Mouse (Mus musculus): ENCODE measurements at regions not wholly inside any gene's neighbourhood (a gene's known extent, or its start where the extent isn't known, plus 50 kb on each side); places are given as distances from the start of the nearest gene placed in this dataset.
A peak's percentile ranks its signal among the peaks of the same experiment; 100 is the strongest.

DNA sequence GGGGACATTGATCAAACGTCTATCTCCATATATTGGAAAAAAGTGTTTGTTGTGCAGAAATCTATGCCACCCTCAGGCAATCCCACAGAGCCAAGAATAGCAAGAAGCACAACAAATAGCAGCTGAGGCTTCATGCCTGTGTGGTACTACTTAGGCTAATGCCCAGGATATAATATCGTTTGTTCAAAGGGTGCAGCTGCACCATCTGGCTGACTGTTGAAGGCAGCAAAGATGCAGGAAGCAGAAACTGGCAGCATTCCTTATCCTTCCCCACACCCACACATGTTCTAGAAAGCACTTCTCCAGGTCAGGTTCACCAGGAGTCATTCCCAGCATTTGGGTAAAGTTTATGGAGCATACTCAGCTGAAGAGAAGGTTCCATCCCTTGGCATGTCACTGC lies 158.1 kb upstream of the Ccn2 start:
- peak; percentile 11 to 30 for DNase-seq (ENCODE audit: low spot score in 2 of 2)

DNA sequence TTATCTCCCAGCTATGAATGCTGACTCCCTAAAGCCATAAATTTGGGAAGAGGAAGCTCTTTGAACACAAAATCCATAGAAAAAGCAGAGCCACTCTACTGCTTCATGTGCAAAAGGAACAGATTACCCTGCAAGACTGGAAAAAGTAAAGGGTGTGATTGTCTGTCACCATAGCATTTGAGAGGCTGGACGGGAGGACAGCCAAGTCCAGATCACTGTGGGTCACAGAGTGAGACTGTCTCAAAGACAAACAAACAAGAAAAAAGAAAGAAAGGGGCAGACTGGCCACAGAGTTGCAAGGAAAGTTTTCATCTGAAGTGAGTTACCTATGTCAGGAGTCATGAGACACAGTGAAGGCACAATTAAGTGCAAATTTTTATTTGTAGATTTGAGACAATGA lies 150.7 kb upstream of the Ccn2 start:
- no peak for DNase-seq (ENCODE audit: low spot score in 2 of 2)

DNA sequence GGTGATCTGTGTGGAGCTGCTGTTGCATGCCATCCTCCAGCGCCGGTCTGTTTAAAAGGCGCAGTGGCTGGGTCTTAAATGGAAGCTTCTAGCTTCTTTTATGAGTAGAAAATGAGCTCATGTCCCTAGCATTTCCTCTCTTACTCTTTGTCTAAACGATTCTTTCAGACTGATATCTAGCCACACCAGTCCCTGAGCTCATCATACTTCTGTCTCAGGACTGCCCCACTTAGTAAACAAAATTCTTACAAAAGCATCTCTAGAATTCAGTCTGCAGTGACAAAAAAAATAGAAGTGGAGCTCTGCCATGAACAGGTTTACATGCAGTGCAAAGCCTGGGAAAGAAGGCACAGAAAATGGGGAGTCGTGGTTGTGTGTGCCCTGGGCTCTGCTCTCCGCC lies 150.2 kb upstream of the Ccn2 start:
- DNase-seq (ENCODE audit: low spot score in 2 of 2), result no peak

DNA sequence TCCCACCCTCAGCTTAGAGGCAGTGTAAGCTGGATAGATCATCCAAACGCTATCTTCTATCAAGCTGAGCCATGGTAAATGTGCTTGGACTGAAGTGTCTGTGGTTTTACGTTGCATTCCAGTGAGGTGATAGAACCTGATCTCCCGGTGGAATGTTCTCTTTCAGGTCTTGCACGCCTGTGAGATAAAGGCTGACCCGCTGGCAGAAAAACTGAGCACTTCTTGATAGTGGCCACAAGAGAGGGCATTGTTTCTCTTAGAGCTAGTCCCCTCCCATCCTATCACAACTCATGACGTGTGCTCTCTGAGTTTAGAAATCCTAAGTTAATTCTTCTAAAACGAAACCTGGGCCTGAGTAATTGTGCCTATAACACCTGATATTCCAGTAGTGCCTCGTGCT lies 149.1 kb upstream of the Ccn2 start:
- DNase-seq (ENCODE audit: low spot score in 2 of 2), result no peak

DNA sequence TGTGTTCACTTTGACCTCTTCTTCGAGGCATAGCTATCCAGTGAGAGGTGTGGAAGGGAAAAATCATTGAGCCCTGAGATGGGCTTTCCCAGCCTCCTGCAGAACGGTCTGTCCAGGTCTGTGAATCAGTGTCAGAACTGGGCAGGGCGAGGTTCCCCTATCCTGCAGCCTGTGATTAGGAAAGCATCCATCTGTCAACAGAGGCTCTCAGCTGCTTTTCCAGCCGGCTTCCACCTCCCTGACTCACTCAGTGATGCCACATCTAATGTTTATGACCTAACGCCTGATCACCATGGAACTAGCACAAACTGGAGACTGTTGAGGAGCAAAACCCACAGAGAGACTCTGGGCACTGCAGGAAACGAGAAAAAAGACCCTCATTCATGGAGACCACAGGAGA lies 148.1 kb upstream of the Ccn2 start:
- DNase-seq (ENCODE audit: low spot score in 2 of 2), result no peak

DNA sequence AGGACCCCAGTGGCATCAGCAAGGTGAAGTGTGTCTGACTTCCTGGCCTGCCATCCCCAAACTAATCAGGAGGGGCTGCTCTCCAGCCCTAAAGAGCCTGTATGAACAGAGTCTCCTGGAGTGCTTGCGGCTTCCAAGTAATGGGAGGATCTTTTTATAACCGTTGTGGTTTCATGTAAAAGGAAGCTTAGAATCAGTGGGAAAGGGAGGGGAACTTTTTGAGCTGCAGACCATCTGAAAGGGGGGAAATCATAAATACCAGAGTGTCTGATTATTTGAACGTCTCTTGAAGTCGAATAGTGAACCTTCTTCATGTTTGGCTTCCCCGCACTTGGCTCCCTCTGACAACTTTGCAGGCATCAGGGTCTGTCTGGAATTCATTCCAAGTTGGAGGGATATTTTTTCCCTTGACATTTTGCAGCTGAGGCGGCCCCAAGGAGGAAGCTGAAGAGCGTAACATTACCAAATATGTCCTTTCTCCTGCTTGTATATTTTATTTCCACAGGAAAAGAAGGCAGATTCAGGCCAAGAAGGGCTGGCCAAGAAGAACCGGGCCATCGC lies 147.2 kb upstream of the Ccn2 start:
- DNase-seq (ENCODE audit: low spot score in 2 of 2), result no peak

DNA sequence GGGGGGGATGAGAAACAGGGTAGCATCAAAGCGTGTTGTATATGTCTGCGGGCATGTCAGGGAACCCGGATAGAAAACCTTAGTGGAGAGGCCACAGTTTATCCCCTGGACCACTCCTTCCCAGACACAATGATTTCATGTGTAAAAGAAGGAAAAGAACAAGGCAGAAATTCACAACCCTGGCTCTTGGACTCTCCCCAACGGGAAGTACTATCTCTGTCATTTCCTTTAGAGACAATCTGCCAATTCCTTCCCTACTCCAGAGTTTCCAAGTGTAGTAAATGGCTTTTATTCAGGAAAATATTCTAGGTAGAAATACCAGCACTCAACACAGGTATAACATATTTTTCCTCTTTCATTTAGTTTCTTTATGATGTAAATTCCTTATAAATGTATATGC lies 141.7 kb upstream of the Ccn2 start:
- DNase-seq (ENCODE audit: low spot score in 2 of 2), result no peak

DNA sequence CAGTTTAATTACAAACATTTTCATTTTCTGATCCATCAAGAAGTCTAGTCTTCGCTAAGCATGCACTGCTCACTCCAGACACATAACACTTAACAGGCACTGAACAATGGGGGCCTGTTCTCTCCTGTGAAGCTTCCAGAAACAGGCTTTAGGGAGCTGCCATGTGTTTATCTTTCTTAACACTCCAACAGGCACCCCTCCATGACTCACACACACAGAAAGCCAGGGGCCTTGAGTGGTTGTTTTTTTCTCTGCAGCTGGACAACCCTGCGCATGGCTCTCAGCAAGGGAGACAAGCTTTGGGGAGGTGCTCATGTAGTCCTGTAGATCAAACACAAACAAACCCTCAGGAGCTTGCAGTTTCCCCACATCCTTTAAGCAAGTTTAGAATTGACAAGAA lies 136.6 kb upstream of the Ccn2 start:
- no peak for DNase-seq (ENCODE audit: low spot score in 2 of 2)

DNA sequence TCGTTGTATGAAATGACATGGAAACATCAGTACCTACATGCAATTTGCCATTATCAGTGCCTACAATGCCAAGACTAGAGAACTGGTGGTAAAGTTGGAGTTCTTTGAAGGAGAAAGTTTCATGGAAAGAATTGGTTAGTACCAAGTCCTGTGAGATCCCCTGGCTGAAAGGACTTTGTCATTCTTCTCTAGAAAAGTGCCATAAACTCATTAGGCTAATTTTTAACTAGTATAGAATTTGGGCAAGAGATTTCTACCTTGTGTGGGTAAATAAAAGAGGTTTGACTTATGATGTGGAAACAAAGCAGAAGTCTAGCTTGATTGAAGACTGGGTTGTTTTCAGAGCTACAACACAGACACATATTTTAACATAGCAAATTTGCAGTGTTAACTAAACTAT lies 131.4 kb upstream of the Ccn2 start:
- no peak for DNase-seq (ENCODE audit: low spot score in 2 of 2)

DNA sequence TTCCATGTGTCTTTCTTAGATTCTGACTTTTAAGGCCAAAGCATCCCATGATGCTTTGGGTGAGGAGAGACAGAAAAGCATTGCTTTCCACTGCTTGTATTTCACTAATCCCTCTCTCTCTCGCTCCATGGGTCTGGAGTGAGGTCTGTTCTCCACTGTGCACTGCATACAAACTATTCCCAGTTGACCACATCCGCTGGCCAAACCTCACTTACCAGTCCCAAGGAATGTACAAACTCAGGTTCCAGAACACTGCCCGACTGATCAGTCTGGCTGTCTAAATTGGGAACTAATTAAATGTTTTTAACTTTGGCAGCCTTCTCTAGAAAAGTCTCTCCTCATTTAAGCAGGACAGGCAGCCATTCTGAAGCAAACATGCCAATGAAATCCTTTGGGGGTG lies 130.9 kb upstream of the Ccn2 start:
- no peak for DNase-seq (ENCODE audit: low spot score in 2 of 2)

DNA sequence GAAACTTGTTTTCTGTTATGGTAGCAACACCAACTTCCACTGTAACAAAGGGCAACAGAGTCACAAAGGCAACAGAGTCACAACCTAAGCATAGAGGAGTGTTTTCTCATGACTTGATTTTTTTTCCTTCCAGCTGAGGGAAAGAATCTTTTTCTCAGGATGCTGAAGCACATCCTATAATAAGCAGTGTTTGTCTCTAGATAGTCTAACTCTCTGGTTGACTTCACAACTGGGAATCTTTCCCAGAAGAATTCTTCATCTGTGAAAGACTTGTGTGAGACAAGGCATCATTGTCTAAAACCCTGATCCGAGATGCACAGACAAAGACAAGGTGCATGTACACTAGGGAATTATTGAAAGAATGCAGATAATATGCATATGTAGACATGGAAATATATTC lies 125.5 kb upstream of the Ccn2 start:
- DNase-seq (ENCODE audit: low spot score in 2 of 2), result no peak

DNA sequence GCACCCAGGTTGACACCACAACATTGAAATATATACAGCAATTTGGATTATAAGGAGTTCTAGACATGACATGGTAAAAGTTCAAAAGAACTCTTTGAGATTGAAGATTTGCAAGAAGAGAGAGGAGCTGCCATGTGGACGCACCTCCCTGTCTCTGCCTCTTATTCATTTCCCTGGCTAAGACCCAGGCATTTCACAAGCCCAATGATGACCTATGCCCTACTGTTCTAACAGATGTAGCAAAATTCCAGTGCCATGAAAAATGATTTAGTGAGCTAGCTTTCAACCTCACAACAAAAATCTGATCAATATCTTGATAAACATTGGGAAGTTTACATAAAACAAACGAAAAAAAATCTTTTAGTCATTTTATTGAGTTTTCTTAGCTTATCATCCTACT lies 123.7 kb upstream of the Ccn2 start:
- DNase-seq (ENCODE audit: low spot score in 2 of 2), result no peak

DNA sequence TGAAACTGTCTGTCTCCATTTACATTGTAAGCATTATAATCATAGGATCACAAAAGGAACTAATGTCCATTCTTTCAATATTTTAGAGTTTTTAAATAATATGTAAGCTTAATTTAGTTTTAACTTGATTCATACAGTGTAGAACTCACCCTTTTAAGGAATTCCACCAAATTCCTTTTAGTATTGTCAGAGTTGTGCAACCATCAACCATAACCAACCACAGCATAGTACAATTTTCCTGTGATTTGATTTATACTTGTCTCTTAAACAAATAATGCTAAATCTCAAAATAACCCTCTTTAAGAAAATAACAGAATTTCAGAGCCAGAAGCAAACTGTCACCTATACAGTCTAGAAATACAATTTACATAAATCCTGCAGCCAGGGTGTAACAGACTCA lies 119.0 kb upstream of the Ccn2 start:
- no peak for DNase-seq (ENCODE audit: low spot score in 2 of 2)

DNA sequence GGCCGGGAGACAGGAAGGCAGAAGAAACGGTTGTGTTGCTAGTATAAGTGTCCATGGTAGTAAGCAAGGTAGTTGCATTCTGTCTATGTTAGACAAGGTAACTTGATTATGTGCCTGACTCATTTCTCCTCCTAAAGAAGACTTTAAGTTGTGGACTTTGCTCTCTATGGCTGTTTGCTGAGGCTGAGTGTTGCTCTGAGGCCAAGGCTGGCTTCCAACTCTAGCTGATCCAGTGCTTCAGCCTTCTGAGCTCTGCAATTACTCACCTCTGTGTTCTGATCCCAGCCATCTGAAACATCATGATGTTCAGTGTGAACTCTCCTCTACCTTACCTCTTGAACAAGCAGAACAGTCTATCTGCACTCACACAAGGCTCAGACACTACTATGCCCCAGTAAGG lies 116.7 kb upstream of the Ccn2 start:
- DNase-seq (ENCODE audit: low spot score in 2 of 2), result no peak

DNA sequence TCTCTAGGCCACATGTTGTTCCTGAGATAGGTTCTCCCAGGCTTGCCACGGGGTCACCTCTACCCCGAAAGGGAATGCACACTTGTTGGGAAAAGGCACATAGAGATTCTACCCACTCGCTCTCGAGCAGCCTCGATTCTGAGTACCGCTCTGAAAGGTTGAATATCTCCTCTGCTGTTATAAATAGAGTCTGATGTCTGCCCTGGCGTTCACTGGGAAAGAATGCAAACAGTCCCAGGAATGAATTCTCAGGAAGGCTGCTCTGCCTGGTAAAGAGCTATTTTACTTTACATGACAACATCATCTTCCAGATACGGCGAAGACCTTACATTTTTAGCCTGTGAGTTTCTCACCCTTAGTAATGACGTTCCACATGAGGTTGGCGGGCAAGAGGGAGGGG lies 116.1 kb upstream of the Ccn2 start:
- DNase-seq (ENCODE audit: low spot score in 2 of 2), result peak in 1 of 2 experiments; percentile 23

DNA sequence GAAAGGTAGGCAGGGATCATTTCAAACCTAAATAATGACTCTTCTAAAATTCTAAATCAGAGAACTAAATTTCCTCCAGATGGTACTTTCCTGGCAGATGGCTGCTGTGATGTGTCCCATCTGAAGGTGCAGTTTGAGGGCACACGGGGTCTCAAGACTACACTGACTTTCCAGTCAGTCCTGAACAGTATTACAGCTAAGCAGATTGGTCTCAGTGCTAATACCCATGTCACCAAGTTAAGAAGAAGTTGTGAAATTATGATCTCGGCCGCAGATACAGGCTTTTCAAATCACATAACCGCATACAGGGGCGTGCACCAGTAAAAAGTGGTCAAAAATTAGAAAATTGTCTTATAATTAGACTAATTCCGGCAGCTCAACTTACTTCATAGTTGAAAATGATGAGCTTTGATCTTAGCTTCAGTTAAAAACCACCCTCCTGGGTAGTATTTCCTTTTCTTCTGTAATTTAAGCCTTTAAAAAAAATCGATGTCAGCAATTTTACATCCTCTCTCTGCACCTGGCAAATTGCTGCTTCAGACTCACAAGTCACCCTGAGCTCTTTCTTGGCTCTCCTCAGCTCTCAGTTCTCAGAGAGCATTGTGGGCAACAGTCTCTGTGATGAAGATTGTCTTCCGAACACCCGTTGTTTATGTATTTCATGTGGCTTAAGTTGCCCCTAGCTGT lies 113.2 kb upstream of the Ccn2 start:
- DNase-seq (ENCODE audit: low spot score in 2 of 2), result no peak

DNA sequence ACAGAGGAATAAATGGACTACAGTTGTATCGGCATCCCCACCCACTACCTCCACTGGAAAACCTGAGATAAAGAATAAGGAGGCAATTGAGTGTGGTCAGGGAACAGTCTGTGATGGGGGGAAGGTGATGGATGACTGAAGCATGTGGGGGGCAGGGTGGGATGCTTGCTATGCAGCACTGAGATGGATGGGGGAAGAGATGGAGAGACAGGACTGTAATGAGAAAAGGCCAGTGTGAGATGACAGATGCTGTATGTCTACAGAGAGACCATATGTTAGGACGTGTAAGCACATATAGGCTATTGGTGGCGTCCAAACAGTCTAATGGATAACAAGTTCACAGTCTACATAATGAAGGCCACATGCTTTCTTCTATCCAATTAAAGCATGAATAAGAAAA lies 112.2 kb upstream of the Ccn2 start:
- no peak for DNase-seq (ENCODE audit: low spot score in 2 of 2)

DNA sequence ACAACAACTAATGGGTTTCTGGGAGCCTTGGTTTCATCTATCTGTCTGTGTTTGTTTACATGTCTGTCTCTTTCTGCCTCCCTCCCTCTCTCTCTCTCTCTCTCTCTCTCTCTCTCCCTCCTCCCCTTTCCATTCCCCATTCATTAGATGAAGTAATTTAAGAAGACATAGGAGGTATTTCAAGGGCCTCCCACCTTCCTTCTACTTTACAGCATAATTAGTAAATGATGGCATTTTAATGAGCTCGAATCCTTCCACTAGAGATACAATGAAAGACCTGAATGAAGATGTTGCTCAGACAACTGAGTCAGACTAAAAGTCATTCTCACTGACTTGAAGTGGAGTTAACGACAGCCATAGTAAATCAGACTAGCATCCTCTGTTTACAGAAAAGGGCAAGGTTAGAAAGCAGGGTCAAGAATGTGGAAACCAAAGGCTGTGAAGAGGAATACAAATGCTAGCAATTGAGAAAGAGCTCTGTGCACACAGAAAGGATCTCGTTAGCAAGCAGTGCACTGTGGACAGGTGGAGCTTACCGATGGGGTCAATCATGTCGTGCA lies 111.1 kb upstream of the Ccn2 start:
- DNase-seq (ENCODE audit: low spot score in 2 of 2), result no peak

DNA sequence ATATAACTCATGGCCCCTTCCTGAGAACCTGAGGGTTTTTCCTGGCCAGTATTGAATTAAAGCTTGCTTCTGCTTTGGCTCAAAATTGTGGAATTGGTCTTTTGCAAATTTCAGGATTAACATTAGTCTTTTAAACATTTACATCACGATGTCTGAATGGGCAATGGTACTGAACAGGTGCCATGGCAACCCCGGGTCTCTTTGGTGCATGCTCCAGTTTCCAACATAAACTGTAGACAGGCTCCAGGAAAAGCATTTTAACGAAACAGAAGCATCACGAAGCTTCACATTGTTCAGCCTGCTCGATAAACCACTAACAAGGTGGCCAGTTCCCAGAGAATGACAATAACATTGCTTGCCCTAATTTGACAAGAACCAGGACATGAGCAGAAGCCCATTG lies 109.8 kb upstream of the Ccn2 start:
- DNase-seq (ENCODE audit: low spot score in 2 of 2), result no peak

DNA sequence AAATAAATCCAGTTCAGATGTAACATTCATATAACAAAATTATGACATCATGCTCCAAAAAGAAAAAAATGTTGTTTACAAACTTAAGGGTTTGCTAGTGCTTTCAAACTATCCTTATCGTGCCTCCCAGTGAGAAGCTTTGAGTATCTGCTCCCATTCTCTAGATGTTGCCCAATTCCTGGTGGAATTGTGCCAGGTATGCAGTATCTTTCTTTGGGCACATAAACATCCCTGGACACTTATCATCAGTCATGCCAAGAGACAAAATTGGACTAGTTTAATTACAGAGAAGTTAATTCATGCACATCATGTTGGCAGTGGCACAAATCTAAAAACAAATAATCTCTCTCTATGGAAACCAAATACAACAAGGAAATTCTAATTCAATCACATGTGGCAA lies 109.0 kb upstream of the Ccn2 start:
- DNase-seq (ENCODE audit: low spot score in 2 of 2), result no peak

DNA sequence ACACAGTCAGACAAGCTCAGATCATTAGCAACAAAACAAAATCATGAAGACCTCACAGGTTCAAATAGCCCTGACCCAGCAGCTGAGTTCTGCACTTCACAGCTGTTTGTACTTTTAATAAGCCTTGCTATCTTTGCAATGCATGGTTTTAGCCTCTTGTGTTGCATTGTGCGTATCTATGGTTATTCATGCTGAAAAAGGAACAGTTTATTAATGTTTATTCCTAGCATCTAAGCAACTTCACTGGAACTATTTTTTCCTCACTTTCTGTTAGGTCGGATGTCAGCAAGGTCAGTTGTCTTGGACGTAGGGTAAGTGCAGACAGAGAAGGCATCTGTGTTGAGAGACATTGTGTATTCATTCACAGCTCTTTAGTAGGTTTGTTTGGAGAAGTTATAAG lies 107.3 kb upstream of the Ccn2 start:
- DNase-seq (ENCODE audit: low spot score in 2 of 2), result no peak

DNA sequence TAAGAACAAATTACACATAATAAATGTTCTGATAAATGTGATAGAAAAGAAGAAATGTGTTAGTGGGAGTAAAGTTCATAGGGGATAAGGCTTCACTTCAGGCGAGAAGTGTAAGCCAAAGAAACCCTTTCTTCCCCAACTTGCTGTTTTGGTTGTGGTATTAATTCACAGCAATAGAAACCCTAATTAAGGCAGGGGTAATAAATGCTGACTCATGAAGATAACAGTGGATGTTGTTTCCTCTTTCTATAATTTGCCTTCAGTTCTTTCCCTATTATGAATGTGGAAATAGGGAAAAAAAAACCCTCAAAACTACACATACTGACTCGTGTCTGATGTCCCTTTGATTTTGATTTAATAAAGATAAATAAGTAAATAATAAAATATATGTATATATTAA lies 104.8 kb upstream of the Ccn2 start:
- DNase-seq (ENCODE audit: low spot score in 2 of 2), result no peak

DNA sequence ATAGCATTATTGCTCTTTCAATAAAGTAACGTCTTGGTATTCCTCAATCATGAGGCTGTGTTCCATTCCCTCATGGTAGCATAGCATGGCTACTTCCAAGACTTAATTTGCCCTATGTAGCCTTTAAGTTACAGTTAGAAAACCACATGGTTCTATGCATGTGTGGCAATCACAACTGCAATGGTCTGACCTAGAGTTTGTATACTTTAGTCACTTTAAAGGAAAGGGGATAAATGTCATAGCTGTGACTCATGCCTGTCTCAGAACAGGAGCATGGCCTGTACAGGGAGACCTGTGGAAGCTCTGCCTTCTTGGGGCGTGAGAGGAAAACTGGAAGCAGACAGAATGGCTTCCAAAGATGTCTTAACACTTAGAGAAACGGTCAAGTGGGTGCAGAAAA lies 103.4 kb upstream of the Ccn2 start:
- no peak for DNase-seq (ENCODE audit: low spot score in 2 of 2)

DNA sequence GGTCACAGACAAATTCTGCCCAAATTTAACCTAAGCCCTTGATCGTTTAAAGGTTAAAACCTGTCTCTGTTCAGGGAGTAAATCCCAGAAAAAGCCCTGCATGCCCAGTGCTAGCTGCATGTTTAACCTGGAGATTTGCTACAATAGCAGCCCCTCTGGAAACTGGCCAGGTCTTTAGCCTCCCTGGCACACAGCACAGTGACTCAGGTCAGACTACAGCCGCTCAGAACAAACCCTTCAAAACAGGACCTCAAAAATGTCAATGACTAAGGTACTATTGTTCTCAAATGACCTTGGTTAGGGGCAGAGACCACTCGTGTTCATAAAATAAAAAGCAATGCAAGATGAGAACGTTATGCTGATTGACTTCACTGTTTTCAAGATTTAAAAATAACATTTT lies 101.8 kb upstream of the Ccn2 start:
- DNase-seq (ENCODE audit: low spot score in 2 of 2), result no peak

Measured in right cerebral cortex, postnatal 36 days (tissue).